Mouse (Mus musculus): ENCODE measurements around the gene Evl.
"Not testable (repeated sequence)": the region's sequence is repeated elsewhere in the genome, so short reads cannot be mapped to it uniquely, and the experiment has no call there.

Evl gene

DNA sequence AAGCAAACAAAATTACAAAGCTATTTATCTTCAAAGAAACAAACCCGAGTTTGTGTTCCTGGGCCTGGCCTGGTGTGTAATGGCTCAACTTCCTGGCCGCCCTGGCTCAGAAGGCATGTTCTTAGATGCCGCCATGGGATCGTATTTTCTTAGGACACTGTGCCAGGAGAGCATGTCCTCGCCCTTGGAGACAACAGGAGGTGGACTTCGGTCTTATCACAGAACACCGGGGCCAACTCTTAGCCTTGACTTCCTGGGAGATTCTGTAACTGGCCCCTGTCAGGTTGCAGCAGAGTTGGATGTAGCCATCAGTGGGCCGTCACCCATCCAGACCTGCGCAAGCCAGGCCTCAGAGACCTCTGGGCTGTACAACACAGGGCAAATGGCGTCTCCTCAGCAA lies 145.1 kb downstream of the Evl start:
- DNase-seq, result no peak

DNA sequence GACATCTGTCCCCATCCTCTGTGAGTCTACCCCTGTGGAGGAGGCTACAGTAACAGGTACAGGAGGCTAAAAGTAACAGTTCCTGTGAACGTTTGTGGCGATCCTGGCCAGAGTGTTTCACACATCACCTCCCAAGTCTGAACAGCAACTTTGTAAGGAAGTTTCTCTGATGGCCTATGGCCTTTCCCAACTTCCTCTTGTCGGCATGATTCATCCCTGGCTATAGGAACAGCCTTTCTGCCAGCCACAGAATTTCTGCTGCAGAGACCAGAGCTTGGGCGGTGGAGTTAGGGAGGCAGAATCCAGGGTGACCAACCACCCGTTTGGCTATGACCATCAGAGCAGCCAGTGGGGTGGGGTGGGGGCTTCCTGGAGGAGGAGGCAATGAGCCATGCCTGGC lies 145.5 kb downstream of the Evl start:
- DNase-seq, result no peak

DNA sequence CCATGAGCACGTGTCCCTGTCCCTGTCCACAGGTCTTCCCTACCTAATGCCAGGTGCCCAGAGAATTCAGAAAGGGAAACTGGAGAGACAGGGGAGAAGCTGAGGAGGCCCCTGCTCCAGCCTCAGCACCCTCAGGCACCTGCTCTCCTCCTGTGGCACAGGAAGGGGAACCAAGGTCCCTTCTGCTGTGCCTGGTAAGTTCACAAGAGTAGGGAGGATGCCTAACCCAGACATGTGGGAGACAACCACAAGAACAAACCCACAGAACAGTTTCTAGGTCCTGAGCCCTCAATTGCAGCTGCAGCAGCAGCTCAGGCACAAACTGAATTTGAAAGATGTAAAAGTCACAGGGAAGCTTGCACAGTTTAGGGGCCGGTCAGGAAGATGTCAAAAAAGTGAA lies 146.7 kb downstream of the Evl start:
- no peak for DNase-seq

DNA sequence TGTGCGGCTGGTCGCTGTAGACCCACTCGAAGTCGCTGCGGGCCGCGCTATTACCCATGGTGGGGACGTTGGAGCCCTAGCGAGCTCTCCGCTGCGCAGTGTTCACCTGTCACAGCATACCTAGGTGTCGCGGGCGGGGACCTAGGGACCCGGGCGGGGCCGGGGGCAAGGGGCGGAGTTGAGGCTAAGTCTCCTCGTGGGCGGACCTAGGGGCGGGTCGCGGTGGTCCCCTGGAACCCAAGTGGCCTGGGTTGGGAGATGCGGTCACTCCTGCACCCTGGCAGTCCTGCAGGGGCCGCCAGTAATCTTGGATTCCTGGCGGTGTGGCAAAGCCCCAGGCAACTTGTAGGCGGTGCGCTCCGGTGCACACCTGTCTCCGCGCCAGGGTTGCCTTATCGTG lies 147.7 kb downstream of the Evl start, which contains the start of gene Degs2:
TSS of gene Degs2 (minus strand) at position 131 of the 400 bp plus-strand sequence.
- no peak for DNase-seq

DNA sequence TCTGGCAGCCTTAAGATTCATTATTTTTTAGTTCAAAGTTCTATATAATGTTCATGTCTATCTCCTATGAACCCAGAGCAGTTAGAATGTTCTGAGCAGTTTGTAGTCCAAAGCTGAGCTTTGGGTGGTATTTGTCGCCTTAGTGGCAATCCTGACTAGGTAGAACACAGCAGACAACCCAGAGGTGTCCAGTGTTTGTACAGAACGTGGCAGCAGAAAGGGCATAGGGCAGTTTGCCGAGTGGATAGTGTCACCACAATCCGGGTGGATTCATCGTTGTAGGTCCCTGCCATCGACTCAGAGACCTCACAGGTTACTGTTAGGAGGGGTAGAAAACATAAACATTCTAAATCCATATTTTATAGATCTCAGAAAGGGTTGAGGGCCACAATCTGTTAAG lies 151.0 kb downstream of the Evl start:
- DNase-seq, result no peak

DNA sequence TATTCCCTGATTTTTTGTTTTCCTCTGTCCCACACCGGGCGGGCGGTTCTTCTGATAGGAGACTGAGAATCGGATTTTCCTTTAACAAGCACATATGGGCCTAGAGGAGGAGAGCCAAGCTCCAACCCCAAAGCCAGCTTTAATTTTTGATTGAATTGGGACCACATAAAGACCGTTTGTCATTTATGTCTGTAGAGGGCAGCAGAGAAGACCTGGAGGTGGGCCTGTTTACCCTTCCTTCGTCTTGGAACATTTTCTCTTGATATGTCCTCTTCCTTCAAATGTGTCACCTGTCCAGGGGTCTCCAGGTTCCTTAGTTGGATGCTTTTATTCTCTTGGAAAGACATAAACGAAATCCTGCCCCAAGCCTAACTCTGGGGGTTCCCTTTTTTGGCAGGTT lies 151.6 kb downstream of the Evl start:
- no peak for DNase-seq

DNA sequence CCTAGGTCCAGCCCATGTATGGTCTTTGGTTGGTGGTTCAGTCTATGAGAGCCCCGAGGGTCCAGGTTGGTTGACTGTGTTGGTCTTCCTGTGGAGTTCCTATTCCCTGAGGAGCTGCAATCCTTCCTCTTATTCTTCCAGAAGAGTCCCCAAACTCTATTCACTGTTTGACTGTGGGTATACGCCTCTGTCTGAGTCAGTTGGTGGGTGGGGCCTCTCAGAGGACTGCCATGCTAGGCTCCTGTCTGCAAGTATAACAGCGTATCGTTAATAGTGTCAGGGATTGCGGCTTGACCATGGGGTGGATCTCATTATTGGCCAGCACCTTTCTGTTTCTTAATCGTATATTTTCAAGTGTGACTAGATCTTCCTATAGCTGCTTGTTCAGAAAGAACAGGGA lies 154.9 kb downstream of the Evl start:
- no peak for DNase-seq

DNA sequence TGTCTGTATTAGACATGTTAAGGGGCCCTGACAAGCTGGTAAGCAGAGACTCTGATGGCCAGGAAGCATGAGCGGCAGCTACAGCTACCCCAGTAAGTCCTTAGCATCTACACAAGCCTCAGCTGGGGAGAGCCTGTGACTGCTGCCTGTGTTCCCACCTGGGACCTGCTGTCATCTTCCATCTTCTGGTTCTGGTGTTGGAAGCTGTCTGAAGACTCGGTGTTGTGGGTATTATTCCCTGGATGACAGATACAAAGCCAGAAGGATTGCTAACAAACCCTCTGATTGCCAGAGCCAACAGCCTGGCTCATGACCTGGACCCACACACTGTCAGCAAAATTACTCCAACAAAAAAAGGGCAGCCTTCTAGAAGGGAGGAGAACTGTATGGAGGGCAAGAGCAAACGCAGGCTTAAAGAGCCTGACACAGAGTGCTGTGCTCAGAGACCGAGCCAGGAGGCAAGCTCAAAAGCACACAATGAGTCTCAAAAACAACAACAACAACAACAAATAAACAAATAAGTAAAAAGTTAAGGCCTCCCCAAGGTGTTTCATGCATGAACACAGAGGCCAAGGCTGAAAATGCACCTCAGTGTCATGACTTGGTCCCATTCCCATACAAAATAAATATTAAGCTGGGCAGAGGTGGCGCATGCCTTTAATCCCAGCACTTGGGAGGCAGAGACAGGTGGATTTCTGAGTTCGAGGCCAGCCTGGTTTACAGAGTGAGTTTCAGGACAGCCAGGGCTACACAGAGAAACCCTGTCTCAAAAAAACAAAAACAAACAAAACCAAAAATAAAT lies 155.6 kb downstream of the Evl start:
- DNase-seq, result no peak

DNA sequence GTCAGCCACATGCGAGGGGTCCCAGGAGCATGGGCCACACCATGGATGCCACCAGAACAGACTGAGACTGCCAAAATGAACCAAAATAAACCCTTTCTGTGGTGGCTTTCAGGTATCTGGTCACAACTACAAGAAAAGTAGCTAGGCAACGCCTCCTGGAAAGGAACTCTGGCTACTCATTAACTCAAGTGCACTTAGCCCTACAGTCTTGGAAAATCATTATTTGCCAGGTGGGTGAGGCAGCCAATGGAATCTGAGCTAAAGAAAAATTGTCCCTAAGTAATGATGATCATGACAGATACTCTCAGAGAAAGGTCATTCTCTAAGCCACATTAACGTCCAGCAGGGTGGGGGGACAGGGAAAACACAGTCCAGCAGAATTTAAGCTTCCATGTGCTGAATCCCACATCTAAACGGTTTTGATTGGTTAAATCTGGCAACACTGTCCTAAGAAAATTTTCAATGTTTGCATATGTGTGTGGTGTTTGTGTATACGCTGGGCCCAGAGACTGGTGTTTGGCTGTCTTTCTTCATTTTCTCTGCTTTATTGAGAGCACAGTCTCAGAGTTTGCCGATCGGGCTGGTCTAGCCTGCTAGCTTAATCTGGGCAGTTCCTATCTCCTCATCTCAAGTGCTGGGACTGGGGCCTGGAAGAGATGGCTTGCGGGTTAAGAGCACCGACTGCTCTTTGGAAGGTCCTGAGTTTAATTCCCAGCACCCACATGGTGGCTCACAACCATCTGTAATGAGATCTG lies 156.5 kb downstream of the Evl start:
- DNase-seq, result no peak

DNA sequence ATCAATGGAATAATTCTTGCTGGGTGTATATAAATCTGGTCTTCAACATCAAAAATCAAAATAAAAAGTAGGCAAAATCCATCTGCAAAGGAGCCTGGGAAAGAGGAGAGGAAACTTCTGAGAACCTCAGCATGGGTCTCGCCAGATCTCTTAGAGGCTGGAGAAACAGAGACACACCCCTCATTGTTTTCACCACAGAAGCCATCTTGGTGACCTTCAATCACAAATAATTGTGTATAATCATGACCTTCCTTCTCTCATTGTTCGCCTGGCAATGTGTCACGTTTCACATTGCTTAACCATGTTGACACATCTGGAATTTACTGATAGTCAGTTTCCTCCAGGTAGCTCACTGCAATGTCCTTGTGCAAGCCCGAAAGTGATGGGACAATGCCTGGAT lies 158.0 kb downstream of the Evl start:
- DNase-seq, result no peak

DNA sequence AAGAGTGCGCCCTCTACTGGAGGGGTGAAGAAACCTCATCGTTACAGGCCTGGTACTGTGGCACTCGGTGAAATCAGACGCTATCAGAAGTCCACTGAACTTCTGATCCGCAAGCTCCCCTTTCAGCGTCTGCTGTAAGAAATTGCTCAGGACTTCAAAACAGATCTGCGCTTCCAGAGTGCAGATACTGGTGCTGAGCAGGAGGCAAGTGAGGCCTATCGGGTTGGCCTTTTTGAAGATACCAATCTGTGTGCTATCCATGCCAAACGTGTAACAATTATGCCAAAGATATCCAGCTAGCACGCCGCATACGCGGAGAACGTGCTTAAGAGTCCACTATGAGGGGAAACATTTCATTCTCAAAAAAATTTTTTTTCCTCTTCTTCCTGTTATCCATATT lies 159.5 kb downstream of the Evl start:
- DNase-seq, result not testable (repeated sequence)

DNA sequence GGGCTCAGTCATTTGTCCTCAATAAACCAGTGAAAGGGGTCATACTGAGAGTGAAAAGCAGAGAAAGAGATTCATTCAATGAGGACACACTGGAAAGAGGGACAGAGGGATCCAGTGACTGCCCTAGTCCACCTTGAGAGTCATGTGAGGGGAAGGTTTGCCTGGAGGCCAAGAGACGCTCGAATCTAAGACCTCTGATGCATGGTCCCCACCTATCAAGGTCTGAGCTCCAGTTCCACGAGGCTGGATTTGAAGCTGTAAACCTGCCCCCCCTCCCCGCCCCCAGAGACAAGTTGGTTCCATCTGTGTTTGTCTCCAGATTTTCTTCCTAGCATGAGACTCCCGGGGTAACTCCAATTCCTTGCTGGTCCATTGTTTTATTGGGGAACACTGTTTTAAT lies 161.3 kb downstream of the Evl start:
- DNase-seq, result no peak

DNA sequence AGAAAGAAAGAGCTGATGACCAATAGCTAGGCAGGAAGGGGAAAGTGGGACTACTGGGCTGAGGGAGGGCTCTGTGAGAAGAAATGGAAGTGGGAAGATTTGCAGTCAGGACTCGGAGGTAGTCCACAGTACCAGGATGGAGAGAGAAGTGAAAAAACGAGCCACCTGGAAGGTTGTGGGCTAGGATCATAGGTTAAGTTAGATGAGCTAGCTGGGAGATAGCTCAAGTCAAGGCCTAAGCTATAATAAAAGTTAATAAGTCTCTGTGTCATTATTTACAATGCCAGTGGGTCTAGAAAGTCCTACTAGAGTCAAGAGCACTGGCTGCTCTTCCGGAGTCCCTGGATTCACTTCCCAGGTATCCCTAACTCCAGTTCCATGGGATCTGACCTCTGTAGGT lies 164.0 kb downstream of the Evl start:
- DNase-seq, result no peak

DNA sequence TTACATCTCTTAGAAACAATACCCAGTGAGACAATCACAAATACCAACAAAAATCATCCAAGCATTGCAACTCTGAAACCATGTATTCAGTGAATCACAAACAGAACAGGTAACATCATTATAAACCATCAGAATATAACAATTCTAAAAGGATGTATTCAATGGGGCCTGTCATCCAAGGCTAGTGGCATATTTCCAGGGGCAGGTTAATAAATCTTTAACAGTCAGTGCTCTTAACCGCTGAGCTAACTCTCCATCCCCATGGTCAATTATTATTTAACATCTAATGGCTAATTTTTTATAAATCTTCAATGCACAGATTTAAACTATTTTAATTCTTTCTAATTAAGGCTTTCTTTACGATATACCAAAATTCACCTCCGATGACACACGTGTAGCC lies 167.9 kb downstream of the Evl start:
- no peak for DNase-seq

DNA sequence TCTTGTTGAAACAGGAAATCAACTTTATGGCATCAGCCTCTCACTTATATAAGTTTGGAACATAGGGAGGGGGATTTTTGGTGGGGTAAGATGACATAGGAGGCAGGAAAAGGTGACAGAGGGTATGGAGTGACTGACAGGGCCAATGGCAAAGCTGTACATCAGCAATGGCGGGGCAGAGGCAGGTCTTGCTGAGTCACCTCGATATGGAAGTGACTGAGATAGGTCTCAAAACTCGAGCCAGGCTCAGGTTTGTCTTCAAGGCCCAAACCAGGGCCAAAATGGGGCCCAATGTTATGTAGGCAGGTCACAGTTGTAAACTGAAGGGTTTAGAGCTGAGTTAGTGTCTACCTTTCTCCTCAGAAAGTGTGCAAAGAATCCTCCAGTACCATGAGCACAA lies 169.3 kb downstream of the Evl start:
- DNase-seq, result no peak

DNA sequence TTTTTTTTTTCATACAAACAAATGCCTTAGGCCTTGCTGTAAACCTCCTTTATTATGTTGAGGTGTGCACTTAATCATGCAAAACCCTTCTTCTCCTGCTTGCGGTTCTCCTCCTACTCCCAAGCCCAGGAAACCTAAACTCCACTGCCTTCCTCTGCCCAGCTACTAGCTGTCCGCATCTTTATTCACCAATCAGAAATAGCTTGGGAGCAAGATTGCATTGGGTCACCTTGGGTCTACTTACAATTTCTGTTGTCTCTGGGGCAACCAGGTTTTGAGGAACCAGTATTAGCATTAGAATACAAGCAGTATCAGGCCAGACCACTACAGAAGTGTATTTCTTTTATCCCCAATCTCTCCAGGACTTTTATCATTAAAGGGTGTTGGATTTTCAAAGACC lies 179.9 kb downstream of the Evl start:
- DNase-seq, result no peak

DNA sequence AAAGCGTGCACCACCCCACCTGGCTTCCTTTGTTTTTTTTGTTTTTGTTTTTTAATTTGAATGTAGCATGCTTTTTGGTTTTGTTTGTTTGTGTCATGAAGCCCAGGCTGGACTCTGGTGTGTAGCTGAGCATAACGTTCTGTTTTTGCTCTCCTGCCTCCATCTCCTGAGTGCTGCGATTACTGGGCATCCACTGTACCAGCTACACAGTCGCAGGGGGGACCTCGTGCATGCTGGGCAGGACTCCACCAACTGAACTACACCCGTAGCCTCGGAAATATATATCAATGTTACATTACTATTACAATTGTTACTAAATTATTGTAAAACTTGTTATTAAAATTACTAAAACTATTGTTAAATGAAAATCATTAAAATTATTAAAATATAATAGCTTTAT lies 183.3 kb downstream of the Evl start:
- no peak for DNase-seq
